Mouse (Mus musculus): ENCODE measurements at regions not wholly inside any gene's neighbourhood (a gene's known extent, or its start where the extent isn't known, plus 50 kb on each side); places are given as distances from the start of the nearest gene placed in this dataset.

DNA sequence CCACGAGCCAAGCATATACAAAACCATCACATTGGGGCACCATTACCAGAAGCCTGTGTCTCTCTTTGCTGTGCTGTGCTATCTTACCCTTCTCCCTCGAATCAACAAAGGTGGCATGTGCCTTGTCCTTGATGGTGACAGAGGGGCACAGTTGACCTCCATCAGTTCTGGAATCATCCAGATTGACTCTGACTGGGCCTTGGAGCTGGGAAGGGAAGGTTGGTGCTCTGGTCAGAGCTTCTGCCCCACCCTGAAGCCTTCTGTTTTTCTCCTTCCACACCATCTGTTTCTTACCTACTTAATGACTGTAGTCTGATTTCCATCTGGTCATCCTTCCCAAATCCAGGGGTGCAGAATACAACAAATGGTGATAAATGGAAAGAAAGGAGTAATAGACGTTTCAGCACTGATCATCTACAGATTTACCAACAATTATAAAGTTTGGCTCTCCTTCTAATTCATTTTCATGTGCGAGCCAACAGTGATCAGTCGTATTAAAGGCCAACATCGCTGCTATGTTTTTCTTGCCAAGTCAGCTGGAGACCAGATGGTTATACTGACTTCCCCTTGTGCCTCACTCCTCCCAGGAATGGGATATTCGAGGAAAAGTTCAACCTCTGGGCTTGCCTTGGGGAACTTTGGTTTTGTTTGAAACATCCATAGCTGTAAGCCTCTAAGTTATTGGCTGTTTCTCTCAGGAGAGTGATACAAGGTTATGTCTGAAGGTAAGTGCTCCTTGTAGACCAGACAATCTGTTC is 55.1 kb upstream of the Kcnj15 start:
- TF ChIP-seq CTCF (IDR thresholded peaks at IDR 0.05; ENCODE audit: borderline replicate concordance, insufficient read depth, low read depth, low read length) (no peak), POLR2A (IDR thresholded peaks at IDR 0.05; ENCODE audit: borderline replicate concordance, insufficient read depth, low read length) (no peak)

All from cerebellum, adult 2 months (tissue).